Mouse (Mus musculus): Measurements from ENCODE around the gene Chst1.

DNA sequence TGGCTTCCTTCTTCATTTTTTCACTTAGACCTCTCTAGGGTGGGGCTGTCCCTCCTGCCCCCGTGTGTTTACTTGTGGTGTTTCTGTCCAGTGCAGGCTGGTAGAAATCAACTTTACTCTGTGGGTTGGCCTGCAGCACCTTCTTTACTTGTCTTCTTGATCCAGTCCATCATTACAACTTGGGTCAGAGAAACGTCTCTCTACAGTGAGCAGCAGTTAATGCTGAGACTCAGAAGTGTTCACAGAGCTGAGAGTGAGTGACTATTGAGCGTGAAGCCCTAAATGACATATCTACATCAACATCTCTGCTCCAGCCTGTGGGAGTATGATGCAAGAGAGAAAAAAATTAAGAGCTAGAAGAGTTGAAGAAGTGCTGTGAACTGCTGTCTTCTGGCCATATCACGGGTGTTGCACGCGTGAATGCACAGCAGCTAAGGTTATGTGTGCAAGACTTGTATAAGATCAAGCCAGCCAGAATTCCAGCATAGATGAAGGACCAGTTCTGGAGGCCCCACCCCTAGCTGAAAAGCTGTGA, 63.1 kb downstream of the Chst1 start:
- TF ChIP-seq CTCF (IDR thresholded peaks at IDR 0.05; ENCODE audit: borderline replicate concordance, insufficient read depth, low read depth, low read length) = no peak
- TF ChIP-seq POLR2A (IDR thresholded peaks at IDR 0.05; ENCODE audit: borderline replicate concordance, insufficient read depth, low read length) = no peak
